Mouse (Mus musculus) neutrophil, adult 5-6 weeks (primary cell): ENCODE results near the gene Sv2c. TPM values are rescaled to one million over a fixed set of nuclear protein-coding genes. Genes with fewer than 3 reads are reported as not detected.

Experiments
- ATAC-seq: fragments of 151-379, 151-347 bp; 2 replicates; pipeline ENCODE4 v1.8.0; 2017; ENCODE audit warnings: mild to moderate bottlenecking, moderate TSS enrichment; ENCODE audit not compliant: insufficient number of reproducible peaks, poor library complexity, low FRiP score, severe bottlenecking; ENCODE audit errors: extremely low read depth
- total RNA-seq: library from RNA; stranded (forward); fragments of 200-1000 nt; gene quantifications from 2 replicates; pipeline ENCODE4 v1.2.3, GENCODE M21; 2017

The Sv2c gene
- 0.12 TPM in 2 replicates for total RNA-seq

GRCm38 (mm10) chr13:96132401-96132816 lies at the start of gene Sv2c:
TSS of gene Sv2c (minus strand) at chr13:96132577.
- ATAC-seq = no peak

- no peak for ATAC-seq
Measured at GRCm38 (mm10) chr13:96180671-96181161, 48.3 kb upstream of the Sv2c start.

DNA sequence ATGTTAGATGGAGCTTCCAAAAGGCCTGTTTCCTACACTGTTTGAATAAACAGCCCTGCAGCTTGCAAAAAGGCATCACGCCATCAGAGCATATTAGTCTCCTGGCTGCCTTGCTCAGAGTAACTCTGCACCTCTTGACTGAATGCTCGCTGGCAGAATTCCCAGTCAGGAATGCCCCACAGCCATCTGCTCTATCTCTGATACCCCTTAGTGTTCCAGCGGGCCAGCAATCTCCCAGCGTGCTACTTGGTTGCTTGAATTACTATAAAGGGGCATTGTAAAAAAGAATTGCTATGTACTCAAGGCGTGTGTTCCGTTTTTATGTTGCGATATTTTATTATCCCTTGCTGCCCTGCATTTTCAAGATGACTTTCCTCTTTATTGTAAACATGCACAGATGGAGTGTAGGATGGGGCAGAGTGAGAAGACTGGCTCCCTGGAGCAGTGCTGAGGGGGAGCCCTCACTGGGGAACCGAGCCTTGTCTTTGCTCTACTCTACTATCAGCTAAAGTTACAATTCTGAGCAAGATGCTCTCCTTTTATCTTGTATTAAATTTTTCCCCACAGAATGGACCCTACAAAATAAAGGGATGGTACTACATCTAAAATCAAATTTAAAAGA lies 43.3 kb upstream of the Sv2c start:
- no peak for ATAC-seq

DNA sequence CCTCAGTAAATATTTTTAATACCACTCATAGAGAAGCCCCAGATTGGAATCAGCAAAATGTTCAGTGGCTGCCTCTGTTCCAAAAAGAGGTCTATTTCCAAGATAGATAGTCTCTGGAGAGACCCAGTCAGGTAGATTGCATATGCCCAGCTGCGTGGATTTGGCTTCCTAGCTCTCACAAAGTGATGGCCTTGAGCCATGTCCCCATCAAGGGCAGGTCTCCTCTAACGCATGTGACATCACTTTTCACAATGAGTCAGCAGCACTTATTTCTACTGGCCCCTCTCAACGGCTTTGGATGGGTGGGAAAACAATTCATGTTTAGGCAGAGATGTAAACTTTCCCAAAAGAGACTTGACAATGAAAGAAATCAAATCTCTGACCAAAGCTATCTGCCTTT lies 41.3 kb upstream of the Sv2c start:
- no peak for ATAC-seq

DNA sequence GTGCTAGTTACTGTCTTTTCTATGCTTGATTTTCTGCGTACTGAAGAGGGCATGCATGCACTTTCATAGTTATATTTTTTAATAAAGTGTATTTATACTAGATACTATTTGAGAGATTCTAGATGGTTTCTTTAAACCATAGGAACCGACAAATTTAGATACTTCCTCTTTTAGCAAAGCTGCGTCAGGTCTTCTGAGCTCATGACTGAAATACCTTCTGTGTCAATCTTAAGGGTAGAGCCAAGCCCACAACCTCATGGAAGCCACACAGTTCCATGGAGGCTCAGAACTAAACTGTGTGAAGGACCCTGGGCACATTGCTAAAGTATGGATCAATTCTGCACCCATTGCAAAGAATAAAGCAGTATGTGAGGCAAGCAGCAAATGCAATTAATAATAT lies 39.9 kb upstream of the Sv2c start:
- ATAC-seq = no peak

- no peak for ATAC-seq
Measured at GRCm38 (mm10) chr13:96168991-96169665, 36.8 kb upstream of the Sv2c start.

DNA sequence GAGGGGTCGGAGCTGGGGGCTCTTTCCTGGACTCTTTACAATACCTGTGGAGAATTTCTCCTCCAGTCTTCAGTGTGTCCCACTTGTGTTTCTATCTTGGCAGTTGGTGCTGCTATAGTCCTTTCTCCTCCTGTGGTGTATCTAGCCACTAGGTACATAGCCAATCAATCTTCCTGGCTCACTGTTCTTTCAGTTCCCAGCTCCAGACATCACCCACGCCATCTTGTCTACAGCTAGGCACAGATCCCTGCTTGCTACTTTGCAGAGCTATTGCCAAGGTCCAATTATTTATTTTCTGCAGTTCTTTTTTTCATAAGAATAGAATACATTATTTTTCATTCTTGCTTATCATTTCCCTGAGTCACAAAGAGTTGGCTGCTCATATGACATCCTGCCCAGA lies 34.2 kb upstream of the Sv2c start:
- no peak for ATAC-seq

- no peak for ATAC-seq
Measured at GRCm38 (mm10) chr13:96133363-96134100, 1.2 kb upstream of the Sv2c start.

DNA sequence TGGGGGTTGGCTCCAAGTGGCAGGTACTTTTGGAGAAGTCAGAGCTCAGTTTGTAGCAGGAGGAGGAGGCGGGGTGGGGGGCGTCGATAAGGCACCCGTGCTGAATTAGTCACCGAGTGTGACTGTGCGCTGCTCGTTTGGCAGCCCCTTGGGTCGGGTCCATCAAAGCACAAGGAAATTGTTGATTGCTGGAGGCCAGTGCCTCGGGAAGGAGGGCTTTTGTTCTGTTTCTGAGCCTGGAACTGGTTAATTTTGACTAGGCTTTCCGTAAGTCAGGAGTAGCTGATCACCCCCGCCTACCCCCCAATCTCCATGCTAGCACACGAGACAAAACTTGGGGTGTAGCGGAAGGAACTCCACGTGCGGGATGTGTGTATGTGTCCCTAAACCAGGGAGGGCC lies 456 bp upstream of the Sv2c start:
- no peak for ATAC-seq

GRCm38 (mm10) chr13:96131911-96132310 lies 466 bp downstream of the Sv2c start:
- ATAC-seq = no peak

GRCm38 (mm10) chr13:96131050-96131449 lies 1.3 kb downstream of the Sv2c start:
- ATAC-seq = no peak

- ATAC-seq = no peak
Measured at GRCm38 (mm10) chr13:96129081-96129480, 3.3 kb downstream of the Sv2c start.

DNA sequence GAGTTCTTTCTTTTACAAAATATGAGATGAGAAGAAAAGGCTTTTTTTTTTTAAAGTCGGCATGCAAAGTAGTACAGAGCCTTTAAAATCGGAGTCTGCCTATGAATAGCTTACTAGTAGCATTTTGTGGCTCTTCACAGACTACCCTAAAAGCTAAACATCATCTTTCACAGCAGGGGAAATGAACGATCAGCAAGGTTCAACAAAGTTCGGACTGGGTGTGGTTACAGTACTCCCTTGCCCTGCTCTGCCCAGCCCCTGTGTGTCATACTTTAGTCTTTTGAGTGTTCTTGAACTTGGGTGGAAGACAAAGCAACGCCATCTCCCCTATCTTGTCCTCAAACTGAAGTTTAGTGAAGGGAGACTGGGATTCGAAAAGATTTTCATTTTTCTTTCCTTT lies 5.7 kb downstream of the Sv2c start:
- ATAC-seq = no peak

DNA sequence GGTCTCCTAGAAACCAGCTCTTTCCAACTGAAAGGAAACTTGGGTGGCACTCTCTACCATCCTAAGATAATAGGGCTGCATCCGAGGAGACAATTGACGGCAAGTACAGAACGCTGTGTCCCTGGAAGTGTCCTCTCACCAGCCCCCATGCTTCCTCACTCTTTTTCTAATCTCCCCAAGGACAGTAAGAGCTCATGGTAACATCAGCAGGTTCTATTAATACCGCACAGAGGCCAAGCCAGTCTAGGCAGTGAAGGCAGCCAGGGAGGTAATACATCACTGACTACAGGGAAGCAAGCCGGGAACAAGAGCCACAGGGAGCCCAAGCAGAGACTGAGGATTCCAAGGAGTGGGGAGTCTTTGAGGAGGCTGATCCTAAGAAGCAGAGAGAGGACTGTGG lies 7.4 kb downstream of the Sv2c start:
- no peak for ATAC-seq

- no peak for ATAC-seq
Measured at GRCm38 (mm10) chr13:96112711-96113110, 19.7 kb downstream of the Sv2c start.

GRCm38 (mm10) chr13:96110767-96111166 lies 21.6 kb downstream of the Sv2c start:
- no peak for ATAC-seq

DNA sequence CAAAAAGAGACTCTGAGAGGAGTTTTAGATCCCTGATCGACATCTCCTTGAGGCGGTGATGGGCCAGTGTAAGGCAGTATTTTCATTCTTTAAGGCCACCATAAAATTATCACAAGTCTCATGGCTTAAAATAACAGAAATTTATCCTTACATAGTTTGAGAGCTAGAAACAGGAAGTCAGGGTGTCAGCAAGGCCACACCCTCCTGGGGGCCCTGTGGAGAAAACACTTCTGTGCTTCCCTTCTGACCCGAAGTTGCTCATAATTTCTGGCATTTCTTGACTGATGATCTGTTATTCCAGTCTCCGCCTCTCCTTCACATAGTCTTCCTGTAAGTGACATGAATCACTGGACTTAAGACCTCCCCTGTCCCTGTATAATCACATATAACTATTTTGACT lies 26.0 kb downstream of the Sv2c start:
- ATAC-seq = no peak

- no peak for ATAC-seq
Measured at GRCm38 (mm10) chr13:96090929-96091328, 41.4 kb downstream of the Sv2c start.

DNA sequence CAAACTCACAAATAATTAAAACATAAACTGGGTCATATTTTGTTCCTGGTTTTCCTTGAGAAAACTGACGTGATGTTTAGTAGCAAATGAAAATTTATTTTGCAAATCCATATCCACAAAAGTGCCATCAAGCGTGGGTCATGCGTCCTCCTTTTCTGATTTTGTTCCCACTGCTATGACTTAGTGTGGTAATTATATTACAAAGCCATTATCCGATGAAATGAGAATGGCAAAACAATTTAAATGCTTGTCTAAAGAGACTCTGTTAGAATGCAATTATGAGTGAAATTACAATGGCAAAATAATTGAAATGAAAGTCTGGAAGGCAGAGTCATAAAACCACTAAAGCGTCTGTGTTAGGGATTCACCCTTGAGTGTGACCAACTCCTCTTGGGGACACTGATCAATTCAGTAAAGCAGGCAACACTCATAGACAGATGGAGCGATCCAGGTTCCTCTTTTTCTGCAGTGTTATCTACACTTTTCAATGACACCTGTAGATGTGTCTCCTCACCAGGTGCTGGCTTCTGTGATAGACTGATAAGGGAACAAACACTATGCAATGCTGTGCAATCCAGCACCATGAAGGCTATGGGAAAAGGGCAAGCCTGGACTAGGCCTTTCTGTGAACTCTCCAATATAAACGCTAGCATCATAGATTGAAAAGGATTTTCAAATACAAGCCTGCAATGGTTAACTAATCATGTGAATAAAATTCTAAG lies 46.6 kb downstream of the Sv2c start:
- ATAC-seq = no peak
